Mouse (Mus musculus) kidney, adult 11 months (tissue): Measurements from ENCODE around the gene Tcta.
"Not testable (repeated sequence)": the region's sequence is repeated elsewhere in the genome, so short reads cannot be mapped to it uniquely, and the experiment has no call there.

Experiments
- DNase-seq: peaks from one replicate; pipeline ENCODE4 v3.0.0; 2022

Tcta gene

DNA sequence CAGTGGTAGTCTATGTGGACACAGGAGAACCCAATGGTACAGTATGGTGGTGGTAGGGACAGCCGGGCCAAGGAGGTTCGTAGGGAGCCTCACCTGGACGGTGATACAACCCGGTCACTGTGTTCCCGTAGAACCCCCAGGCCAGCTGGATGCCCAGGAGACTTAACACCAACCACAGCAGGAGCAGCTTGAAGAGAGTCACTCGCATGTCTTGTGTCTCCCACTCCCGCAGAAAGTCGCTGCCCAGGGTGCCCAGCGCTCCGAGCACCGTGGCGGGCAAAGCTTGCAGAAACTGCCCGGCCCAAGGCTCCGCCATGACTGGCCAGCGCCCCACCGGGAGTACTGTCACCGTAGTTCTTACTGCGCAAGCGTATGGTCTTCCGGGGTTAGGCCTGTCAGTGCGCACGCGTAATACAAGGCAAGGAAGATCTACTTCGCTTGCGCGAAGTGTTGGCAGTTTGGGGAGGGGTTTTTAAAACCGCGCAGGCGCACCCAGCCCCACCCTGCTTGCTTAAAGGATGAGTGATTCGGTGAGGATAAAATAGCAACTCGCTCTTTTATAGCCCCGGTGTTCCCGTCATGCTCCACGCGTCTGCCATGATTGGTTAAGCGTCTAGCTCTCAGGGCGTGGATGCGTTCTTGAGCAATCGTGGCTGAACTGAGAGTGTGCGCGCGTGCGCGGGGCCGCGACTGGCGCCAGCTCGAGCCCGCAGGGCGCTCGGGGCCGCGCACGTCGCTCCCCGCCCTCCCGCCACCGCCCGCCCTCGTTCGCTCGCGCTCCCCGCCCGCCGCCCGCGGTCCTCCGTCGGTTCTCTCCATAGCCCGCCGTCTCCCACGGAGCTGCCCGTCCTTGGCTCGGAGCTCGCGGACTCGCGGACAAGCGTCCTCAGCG is at the start of gene Tcta, which contains the start of gene Rhoa:
Gene Tcta (minus strand): TSS at position 532 of the 892 bp plus-strand sequence.
Gene Rhoa (plus strand): TSS at position 501 of the 892 bp plus-strand sequence.
- peak; percentile 100 for DNase-seq

DNA sequence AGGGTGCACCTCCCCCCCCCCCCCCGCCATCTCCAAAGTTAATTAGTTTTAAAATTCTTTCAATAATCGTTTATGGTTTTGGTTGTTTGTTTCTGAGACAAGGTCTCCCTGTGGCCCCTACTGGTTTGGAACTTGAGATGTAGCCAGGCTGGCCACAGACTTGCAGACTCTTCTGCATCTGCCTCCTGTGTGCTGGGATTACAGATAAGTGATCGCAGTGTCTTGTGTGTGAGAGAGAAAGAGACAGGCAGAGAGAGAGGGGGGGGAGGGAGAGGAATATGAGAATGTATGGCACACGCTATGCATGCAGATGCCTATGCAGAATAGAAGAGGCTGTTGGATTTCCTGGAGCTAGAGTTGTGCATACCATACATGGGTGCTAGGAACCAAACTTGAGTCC is 43.8 kb upstream of the Tcta start:
- no peak for DNase-seq

DNA sequence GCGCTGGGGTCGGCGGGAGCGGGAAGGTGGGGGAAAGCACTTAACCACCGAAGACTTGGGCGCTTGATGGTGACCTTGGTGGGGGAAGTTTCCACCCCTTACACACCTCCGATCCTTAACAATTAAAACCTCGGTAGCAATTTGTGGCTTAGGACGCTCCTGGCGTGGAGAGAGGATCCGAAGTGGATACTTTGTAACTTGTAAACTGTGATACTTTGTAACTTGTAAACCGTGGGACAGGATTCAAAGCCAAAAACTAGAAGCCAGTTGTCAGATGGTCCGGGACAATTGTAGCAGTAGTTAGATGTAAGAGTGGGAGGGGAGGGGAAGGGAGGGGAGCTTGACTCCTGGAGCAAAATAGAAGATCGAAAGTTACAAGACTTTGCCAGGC is 42.3 kb upstream of the Tcta start:
- no peak for DNase-seq

DNA sequence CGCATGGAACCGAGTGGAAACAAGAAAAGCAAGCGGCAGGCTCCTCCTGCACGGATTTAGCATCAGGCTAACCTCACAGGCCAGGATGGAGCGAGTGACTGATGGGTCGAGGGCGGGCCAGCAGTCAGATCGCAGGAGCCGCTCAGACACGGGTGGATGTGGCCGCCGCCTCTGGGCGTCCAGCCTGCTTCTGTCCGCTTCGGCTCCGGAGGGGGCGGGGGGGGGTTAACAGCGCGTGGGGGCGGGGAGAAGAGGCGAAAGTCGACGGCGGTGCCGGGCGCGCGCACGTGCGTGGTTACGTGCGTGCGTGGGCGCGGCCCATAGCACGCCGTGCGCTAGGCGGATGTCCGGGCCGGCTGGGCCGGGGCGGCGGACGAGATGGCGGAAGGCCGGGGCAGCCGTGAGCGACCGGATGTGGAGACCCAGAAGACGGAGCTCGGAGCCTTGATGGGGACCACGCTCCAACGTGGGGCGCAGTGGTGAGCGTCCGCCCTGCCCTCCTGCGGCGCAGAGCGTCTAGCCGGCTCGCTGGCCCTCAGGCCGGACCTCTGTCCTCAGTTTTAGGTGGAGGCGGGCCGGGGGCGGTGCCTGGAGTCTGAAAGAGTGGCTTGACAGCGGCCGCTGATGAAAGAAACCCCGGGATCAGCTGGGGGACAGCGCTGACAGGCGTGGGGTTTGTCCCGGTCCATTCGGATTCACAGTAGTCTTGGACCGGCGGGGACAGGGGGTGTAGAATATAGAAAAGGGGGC is 41.8 kb upstream of the Tcta start, which contains the start of gene Usp4:
Gene Usp4 (plus strand): TSS at position 314 of the 750 bp plus-strand sequence.
- peak; percentile 88 for DNase-seq

DNA sequence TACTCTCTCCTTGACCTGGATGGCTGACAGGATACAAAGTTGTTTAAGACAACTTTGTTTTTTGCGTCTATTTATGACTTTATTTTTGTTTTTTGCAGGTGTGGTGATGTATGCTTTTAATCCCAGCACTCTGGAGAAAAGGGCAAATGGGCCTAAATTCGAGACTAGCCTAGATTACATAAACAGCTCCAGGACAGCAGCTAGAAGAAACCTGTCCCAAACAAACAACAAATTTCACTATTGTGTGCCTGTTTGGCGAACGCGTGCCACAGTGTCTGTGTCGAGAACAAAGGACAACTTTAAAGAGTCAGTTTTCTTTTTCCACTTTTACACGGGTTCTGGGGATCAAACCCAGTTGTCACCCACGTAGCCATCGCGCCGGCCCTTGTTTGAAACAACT is 41.1 kb upstream of the Tcta start:
- no peak for DNase-seq

DNA sequence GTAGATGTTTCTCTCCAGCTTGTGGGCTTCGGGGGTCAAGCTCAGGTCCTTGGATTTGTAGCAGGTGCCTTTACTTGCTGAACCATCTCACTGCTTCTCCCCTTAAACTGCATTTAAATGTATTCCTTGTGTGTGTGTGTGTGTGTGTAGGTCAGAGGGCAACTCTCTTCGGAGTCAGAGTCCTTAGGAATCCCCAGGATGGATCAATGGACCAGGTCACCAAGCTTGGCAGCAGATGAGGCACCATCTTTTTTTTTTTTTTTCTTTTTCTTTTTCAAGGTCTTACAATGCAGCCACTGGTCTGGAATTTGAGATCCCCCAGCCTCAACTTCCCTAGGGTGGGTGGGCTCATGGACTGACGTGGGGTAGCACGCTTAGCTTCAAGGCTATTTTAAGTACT is 38.5 kb upstream of the Tcta start:
- no peak for DNase-seq

DNA sequence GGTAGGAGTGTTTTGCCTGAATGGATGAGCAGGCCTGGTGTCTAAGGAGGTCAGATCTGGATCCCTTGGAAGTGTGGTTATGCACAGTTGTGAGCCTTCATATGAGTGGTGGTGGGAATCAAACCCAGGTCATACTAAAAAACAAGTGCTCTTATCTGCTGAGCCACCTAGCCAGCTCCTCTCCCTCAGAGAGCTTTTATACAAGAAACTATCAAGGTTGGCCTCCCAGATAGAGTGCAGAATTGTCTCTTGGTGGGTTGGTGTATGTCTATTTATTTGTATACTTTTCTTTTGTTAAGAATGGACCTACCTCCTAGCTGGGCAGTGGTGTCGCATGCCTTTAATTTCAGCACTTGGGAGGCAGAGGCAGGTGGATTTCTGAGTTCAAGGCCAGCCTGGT is 37.9 kb upstream of the Tcta start:
- DNase-seq, result no peak

DNA sequence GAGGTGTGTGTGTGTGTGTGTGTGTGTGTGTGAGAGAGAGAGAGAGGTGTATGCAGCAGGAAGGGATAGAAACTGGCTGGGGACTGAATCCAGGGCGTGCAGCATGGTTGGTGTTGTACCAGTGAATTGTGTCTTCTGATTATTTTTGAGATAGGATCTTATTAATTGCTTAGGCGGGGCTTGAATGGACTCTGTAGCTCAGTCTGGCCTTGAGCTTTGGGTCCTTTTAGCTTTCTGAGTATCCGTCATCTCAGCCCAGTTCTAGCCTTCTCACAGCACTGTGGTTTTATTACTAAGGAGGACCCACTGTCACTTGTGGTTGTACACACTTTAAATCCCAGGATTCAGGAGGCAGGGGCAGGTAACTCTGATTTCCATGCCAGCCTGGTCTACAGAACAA is 37.4 kb upstream of the Tcta start:
- no peak for DNase-seq

DNA sequence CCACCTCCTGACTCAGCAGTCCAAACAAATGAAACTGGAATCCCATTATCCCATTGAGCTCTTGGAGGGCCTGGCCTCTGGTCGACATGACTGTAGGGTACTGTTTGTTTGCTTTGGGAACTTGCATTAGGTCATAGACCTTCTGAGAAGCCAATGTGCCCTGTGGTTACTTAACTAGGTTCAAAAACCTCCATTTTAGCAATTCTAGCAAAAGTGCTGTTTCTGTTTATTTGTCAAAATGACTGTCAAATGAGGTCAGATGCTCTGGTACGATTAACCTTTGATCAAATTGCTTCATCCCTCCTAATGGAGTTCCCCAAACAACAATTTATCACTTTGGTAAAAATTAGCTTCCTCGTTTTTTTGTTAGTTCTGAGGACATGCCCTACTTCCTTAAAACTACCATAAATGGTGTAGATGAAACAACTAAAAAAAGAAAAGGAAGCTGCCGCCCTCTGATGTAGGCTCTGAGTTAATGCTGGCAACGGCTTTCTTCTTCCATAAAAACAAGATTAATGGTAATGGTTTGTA is 36.4 kb upstream of the Tcta start:
- peak; percentile 82 for DNase-seq

DNA sequence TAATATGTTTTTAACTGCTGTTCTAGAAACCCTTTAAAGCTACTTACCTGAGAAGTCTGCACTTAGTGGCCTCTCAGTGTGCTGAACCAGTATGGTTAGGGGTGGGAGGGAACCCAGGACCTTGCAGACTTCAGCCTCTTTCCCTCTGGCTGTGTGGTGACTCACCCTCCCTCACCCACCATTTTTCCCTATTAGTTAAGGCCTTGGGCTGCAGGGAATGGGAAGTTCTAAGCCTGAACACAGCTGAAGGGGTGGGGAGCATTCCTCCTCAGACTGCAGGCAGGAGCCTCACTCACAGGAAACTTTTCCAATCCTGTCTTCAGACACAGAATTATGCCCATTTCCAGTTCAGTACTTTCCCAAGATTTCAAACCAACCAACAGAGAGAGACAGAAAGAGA is 35.8 kb upstream of the Tcta start:
- DNase-seq, result no peak

DNA sequence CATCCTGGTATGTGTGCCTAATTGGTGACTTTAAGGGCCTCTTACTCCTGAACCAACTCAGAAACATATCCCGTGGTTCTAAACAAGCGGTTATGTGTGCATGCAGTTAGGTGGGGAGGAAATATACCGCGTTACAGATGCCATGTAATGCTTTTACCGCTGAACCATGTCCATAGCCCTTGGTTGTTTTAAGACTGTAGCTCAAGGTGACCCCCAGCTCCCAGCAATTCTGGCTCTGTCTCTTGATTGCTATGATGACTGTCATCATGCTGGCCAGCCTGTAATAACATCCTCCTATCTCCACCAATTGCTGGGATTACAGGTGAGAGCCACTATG is 35.1 kb upstream of the Tcta start:
- peak; percentile 22 for DNase-seq

DNA sequence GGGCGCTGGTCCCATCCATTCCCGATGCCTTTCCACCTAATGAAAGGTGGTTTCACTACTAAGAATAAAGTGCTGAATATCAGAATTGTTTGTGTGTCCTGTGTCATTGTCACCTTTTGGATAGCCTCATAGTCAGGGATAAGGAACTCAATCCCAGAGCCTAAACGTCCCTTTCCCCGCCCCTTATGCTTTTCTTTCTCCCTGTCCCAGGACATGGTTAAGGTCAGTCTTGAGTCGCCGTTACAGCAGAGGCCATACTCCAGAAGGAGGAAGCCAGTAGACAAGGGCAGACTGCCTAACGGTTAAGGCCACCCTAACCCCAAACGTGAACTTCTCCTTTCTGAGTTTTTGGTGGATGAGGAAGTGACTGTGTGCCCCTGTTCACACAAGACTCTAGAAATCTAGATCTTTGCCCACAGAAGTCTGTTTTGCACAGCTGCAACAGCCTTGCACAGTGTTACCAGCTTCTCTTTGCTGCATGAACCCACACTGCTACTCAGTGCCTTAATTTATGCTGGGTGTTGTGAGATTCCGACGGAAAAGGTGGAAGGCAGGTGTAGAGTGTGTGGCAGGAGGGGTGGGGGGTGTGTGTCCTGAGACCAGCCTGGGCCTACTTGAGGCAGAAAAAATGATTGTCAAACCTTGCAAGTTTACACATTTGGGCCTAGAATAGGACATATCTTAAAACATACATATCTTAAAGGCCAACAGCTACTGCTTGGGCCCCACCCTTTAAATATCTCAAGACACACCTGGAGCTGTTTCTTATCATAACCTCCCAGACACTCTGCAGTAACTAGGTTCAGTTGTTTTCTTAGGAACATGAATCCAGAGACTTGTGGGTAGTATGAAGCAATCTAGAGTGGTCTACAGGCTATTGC is 34.5 kb upstream of the Tcta start:
- peak; percentile 35 for DNase-seq

DNA sequence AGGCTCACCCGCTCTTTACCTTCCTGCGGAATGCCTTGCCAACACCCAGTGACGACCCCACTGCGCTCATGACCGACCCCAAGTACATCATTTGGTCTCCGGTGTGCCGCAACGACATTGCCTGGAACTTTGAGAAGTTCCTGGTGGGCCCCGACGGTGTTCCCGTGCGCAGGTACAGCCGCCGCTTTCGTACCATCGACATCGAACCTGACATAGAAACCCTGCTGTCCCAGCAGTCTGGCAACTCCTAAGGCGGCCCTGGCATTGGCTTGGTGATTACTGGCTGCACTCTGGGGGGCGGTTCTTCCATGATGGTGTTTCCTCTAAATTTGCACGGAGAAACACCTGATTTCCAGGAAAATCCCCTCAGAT is 33.9 kb upstream of the Tcta start:
- DNase-seq, result peak; percentile 43

DNA sequence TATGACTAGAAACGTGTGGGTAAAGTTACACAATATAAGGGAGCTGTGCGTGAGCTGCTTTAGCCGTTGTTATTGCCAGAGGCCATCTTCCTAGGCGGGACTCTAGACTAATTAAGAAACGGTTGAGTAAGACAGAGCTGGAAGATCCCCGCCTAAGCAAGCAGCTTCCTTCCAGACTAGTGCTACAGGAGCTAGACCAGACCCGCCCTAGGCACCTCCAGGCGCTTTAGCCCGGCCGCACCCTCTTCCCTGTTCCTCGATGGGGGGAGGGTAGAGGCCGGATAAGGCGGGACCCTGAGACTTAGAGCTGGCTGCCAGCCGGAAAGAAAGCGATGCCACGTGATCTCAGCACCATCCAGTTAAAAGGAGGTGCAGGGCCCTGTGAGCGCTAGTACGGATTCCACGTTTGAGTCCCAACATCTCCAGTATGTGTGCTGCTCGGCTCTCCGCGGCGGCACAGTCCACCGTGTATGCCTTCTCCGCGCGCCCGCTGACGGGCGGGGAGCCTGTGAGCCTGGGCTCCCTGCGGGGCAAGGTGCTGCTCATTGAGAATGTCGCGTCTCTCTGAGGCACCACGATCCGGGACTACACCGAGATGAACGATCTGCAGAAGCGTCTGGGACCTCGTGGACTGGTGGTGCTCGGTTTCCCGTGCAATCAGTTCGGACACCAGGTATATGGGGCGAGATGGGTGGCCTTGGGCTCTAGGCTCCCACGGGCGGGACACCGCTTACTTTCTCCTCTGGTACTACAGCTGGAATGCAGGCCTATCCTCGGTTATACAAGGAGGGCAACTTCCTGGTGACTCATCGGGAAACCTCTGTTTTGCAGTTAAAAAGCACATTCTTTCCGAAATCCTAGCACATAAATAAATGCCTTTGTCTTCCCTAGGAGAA is 33.2 kb upstream of the Tcta start, which contains the start of gene Gpx1:
Gene Gpx1 (plus strand): TSS at position 18 of the 896 bp plus-strand sequence.
- DNase-seq, result peak; percentile 97

DNA sequence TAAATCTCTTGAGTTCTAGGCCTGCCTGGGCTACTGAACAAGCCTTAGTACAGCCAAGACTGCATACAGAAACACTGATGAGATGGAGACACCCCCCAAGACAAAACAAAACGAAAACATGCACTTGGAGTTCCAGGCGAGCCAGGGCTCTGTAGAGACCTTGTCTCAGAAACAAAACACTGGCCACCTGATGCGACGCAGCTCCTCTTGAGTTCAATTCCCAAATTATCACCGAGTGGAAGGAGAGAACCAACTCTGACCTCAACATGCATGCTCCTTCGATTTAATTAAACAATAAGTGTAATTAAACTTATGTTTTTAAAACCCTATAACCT is 32.6 kb upstream of the Tcta start:
- DNase-seq, result no peak

DNA sequence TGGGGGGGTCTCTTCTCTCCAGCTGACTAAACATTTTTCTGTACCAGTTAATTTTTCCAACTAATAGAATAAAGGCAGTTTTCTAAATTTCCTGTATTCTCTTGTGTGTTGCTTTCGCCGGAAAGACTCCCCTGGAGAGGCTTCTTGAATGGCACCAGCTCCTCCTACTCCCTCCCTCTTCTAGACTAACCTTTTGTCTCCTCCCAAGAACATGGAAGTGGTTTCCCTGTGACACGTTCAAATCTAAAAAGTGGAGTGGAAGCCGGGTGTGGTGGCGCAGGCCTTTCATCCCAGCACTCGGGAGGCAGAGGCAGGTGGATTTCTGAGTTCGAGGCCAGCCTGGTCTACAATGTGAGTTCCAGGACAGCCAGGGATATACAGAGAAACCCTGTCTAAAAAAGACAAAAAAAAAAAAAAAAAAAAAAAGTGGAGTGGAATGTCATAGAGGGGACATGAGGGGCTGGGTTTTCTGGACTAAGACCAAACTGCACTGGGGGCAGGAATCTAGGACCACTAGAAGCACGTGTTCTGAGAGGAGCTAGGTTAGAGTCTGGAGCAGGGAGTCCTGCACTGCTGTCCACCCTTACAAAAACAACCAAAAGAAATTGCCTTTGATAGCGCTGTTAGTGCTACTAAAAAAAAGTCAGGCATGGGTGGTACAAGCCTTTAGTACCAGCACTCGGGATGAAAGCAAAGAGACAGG is 32.0 kb upstream of the Tcta start:
- no peak for DNase-seq

DNA sequence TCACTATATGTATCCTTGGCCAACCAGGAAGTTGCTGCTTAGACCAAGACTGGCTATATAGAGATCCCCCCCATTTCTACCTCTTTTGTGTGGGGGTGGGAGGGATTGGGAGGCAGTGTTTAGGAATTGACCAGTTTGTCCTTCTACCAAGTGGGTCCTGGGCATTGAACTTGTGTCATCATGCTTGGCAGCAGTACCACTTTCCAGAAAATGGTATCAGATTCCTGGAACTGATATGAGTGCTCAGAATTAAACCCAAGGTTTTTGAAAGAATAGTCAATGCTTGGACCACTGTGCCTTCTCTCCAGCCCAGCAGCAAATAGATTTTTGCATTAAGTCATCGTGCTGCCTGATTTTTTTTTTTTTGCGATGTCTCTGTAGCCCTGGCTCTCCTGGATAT is 19.9 kb upstream of the Tcta start:
- no peak for DNase-seq

DNA sequence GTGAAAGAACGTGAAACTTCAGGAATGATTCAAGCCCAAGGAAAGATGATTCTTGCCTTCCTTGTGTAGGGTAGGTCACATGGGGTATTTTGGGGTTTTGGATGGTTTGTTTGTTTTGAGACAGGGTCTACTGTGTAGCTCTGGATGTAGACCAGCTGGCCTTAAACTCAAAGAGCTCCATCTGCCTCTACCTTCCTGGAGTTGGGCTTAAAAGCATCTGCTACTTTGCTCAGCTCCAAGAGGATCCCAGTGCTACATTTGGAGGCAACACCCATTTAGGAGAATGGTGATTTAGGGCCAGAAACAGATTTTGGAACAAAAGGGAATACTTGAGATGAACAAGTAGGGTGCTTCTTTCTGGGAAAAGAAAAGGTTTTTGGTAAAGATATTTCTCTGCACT is 18.8 kb upstream of the Tcta start:
- DNase-seq, result no peak

DNA sequence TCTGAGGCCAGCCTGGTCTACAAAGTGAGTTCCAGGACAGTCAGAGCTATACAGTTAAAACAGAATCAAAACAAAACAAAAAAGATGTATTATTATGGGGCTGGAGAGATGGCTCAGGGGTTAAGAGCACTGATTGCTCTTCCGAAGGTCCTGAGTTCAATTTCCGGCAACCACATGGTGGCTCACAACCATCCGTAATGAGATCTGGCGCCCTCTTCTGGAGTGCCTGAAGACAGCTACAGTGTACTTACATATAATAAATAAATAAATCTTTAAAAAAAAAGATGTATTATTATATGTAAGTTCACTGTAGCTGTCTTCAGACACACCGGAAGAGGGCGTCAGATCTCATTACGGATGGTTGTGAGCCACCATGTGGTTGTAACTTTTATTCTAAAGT is 16.1 kb upstream of the Tcta start:
- not testable (repeated sequence) for DNase-seq

DNA sequence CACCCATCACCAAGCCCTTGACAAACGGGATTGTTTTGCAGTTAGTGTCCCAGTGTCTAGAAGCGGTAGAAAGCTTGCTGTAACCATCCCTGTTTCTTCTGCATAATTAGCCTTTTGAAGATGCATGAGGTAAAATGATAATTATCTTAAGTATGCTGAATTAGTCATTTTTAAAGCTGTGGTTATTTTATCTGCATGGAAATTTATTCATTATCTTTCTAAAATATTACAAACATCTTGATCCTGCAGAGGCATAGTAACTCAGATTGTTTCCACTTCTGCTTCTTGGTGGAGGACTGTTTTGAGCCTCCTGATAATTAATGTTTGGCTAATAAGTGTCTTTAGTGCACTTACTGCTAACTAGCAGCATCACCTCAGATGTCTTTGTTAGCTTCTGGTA is 12.5 kb upstream of the Tcta start:
- DNase-seq, result no peak

DNA sequence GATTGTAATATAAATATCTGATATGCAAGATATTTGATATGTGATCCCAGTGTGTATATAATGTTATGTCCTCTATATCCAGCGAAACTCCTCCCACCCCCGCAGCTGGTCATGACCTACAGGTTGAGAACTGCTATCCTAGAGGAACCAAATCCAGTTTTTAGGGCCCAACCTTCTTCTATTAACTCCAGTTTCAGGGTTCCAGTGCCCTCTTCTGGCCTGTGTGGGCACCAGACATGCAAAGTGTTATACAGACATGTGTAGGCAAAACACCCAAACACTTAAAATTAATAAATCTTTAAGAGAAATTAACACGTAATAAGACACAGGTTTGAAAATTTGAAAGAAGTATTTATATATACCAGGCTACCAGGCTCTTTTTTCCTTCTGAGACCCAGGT is 11.6 kb upstream of the Tcta start:
- no peak for DNase-seq
